Mouse (Mus musculus) limb, embryonic 12.5 days (tissue): ENCODE measurements at regions not wholly inside any gene's neighbourhood (a gene's known extent, or its start where the extent isn't known, plus 50 kb on each side); places are given as distances from the start of the nearest gene placed in this dataset.

Source experiments
- ATAC-seq: fragments of 200-750 bp; cut with Nextera tagmentation; 2 replicates; pipeline ENCODE4 v1.8.0; 2017; ENCODE audit warnings: low read depth, moderate TSS enrichment; ENCODE audit not compliant: insufficient number of reproducible peaks, insufficient read depth, low FRiP score, low TSS enrichment
- H3K27ac ChIP-seq: fragments of 300-500 bp; sonication (generic); 2 replicates; pipeline ENCODE4 v1.5.1; 2016; ENCODE audit warnings: mild to moderate bottlenecking, moderate library complexity
- H3K27me3 ChIP-seq: fragments of 300-500 bp; sonication (generic); 2 replicates; pipeline ENCODE4 v1.6.1; 2016; ENCODE audit warnings: mild to moderate bottlenecking, moderate library complexity
- H3K36me3 ChIP-seq: fragments of 300-500 bp; sonication (generic); 2 replicates; pipeline ENCODE4 v1.6.1; 2016; ENCODE audit warnings: mild to moderate bottlenecking, moderate library complexity
- H3K4me1 ChIP-seq: fragments of 300-500 bp; sonication (generic); replicated peaks from 2 replicates; pipeline ENCODE4 v1.6.1; 2016
- H3K4me2 ChIP-seq: fragments of 300-500 bp; sonication (generic); 2 replicates; pipeline ENCODE4 v1.6.1; 2016; ENCODE audit warnings: mild to moderate bottlenecking, moderate library complexity
- H3K4me3 ChIP-seq: fragments of 300-500 bp; sonication (generic); replicated peaks from 2 replicates; pipeline ENCODE4 v1.5.1; 2016; ENCODE audit warnings: mild to moderate bottlenecking
- H3K9ac ChIP-seq: fragments of 300-500 bp; sonication (generic); replicated peaks from 2 replicates; pipeline ENCODE4 v1.6.1; 2016; ENCODE audit warnings: mild to moderate bottlenecking, moderate library complexity
- H3K9me3 ChIP-seq: fragments of 300-500 bp; sonication (generic); 2 replicates; pipeline ENCODE4 v1.6.1; 2016; ENCODE audit warnings: mild to moderate bottlenecking, moderate library complexity
- WGBS: fragments of 180-500 bp; shearing (Covaris S2); methylation state at CpG from one replicate; pipeline ENCODE4 v1.1.7; 2016; 5-methylcytosine and 5-hydroxymethylcytosine counted together

GRCm38 (mm10) chr8:26816977-26817376 is 160.1 kb upstream of the Zfp703 start:
- ATAC-seq, result no peak; the same call in 1 of the 2 replicates
- Histone ChIP-seq H3K4me2 (no peak overlapping the region), H3K27me3 (peaks cover 35% of the 10 kb centered on the region), H3K27ac (no peak overlapping the region), H3K36me3 (no peaks in the 10 kb centered on the region), H3K9me3 (no peaks in the 10 kb centered on the region), H3K9ac (no peak overlapping the region), H3K4me3 (no peak overlapping the region), H3K4me1 (peaks cover 4% of the 10 kb centered on the region; the same call in 1 of the 2 replicates)
- WGBS, result 78% methylated on average over 7 of the region's 7 CpGs

DNA sequence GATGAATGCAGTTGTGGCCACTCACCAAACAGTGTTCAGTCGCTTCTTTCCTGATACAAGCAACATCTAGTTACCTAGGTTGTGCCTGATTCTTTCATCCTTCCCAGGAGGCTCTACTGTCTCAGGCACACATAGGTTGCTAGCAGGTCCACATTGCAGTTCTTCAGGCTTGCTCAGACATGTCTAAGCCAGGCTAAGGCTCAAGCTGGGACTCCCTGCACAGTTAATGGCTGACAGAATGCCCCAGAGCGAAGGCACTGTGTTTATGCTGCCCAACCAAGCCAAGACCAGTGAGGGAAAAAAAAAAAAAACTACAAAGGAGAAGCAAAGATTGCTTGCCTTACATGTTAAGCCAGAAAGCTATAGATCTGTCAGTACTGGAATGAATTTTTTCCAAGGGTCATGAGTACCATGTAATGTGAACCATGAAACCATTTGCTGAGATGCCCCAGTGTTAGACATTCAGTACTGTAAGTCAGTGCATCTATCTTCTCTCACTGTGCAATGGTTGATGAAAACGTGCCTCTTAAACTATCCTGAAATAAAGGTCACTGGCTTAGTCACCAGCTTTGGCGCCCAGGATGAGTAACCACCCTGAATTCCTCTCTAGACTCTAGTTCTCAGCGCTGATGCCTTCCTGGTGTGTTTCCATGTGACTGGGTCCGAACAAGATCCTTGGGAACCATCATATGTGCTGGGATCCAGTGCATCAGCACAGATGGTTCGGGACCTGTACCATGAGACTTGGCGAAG is 152.8 kb upstream of the Zfp703 start:
- peaks cover 22% of the 10 kb centered on the region for H3K4me1 ChIP-seq
- H3K4me3 ChIP-seq, result no peak overlapping the region
- 80% methylated on average over 8 of the region's 8 CpGs for WGBS
- no peak overlapping the region for H3K27ac ChIP-seq
- no peak overlapping the region for H3K9ac ChIP-seq
- H3K27me3 ChIP-seq, result peaks cover 16% of the 10 kb centered on the region; the same call in 1 of the 2 replicates
- H3K4me2 ChIP-seq, result no peak overlapping the region
- ATAC-seq, result no peak
- H3K36me3 ChIP-seq, result no peaks in the 10 kb centered on the region
- 0 out of 2 replicates have a peak, but pooled peaks cover 6% of the 10 kb centered on the region for H3K9me3 ChIP-seq

DNA sequence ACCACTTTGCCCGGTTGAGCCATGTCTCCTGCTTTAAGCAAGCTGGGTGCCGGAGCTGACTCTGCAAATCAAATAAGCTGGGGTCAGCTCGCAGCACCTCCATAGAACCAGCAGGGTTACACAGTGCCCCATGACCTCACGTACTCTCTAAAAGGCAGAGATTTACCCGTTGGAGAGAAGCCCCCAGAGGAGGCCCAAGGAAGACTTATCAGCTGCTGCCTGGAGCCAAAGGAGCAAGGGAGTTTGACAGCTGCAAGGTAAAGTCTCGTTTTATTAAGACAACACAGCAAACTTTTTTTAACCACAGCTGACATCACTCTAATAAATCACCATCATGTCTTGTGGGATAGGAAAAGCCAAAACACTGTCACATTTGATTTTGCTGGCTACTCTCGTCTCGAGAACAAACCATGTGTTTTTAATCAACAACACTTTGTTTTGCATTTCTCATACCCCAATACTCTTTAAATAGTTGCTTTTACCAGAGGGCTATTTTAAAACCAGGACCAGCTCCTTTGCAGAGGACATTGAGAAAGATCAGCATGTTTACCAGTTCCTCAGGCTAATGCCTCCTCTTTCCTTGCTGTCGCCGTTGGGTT is 148.7 kb upstream of the Zfp703 start:
- Histone ChIP-seq H3K9ac (no peak overlapping the region), H3K4me3 (no peak overlapping the region), H3K36me3 (no peaks in the 10 kb centered on the region), H3K4me2 (peak overlapping the region; percentile 26; the same call in 1 of the 2 replicates), H3K27me3 (peaks cover 21% of the 10 kb centered on the region), H3K9me3 (0 out of 2 replicates have a peak, but pooled peaks cover 5% of the 10 kb centered on the region), H3K4me1 (peaks cover 55% of the 10 kb centered on the region), H3K27ac (peak overlapping the region; percentile 67)
- ATAC-seq, result no peak
- WGBS, result 7% methylated on average over 10 of the region's 10 CpGs

- H3K4me2 ChIP-seq, result no peak overlapping the region
- H3K9ac ChIP-seq, result no peak overlapping the region
- 79% methylated on average over 4 of the region's 4 CpGs for WGBS
- no peaks in the 10 kb centered on the region for H3K36me3 ChIP-seq
- H3K4me3 ChIP-seq, result no peak overlapping the region
- peaks cover 63% of the 10 kb centered on the region for H3K4me1 ChIP-seq
- H3K9me3 ChIP-seq, result no peaks in the 10 kb centered on the region
- peak overlapping the region; percentile 18; the same call in 1 of the 2 replicates for H3K27ac ChIP-seq
- H3K27me3 ChIP-seq, result peaks cover 25% of the 10 kb centered on the region
- ATAC-seq, result no peak
These were observed 147.8 kb upstream of the Zfp703 start for GRCm38 (mm10) chr8:26829313-26829712.

DNA sequence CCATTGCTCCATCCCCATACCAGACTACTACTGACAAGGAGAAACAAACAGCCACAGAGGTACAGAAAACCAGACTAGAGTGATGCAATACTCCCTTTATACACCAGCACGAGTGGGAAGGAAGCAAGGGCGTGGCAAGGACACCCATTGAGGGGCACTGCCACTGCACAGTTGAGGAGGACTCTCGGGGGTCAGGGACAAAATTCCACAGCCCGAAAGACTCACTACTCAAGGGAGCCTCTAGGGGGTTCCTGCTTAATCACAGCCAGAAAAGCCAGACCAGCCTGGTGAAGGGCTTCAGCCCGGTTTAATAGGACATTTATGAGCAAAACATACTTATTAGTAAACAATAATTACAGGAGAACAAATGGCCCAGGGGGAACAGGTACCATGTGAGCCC is 146.0 kb upstream of the Zfp703 start:
- ATAC-seq, result peak; percentile 35; the same call in 1 of the 2 replicates
- H3K27me3 ChIP-seq, result peaks cover 36% of the 10 kb centered on the region
- WGBS, result 8% methylated on average over 5 of the region's 5 CpGs
- no peaks in the 10 kb centered on the region for H3K36me3 ChIP-seq
- H3K4me2 ChIP-seq, result peak overlapping the region; percentile 7; the same call in 1 of the 2 replicates
- H3K9me3 ChIP-seq, result no peaks in the 10 kb centered on the region
- 0 out of 2 replicates have a peak overlapping the region, but pooled peaks have one; percentile 17 for H3K27ac ChIP-seq
- peaks cover 81% of the 10 kb centered on the region for H3K4me1 ChIP-seq
- no peak overlapping the region for H3K9ac ChIP-seq
- H3K4me3 ChIP-seq, result no peak overlapping the region

GRCm38 (mm10) chr8:26831790-26832189 is 145.3 kb upstream of the Zfp703 start:
- Histone ChIP-seq H3K36me3 (no peaks in the 10 kb centered on the region), H3K4me1 (peaks cover 81% of the 10 kb centered on the region), H3K27me3 (peaks cover 42% of the 10 kb centered on the region), H3K9ac (no peak overlapping the region), H3K27ac (no peak overlapping the region), H3K4me2 (0 out of 2 replicates have a peak overlapping the region, but pooled peaks have one; percentile 7), H3K9me3 (no peaks in the 10 kb centered on the region), H3K4me3 (no peak overlapping the region)
- 43% methylated on average over 6 of the region's 6 CpGs for WGBS
- ATAC-seq, result no peak

- Histone ChIP-seq H3K27ac (no peak overlapping the region), H3K4me3 (no peak overlapping the region), H3K27me3 (peaks cover 43% of the 10 kb centered on the region), H3K9ac (no peak overlapping the region), H3K9me3 (no peaks in the 10 kb centered on the region), H3K4me1 (peaks cover 78% of the 10 kb centered on the region), H3K36me3 (no peaks in the 10 kb centered on the region), H3K4me2 (no peak overlapping the region)
- no peak for ATAC-seq
- WGBS, result 55% methylated on average over 3 of the region's 3 CpGs
These were observed 144.6 kb upstream of the Zfp703 start for GRCm38 (mm10) chr8:26832546-26832945.

DNA sequence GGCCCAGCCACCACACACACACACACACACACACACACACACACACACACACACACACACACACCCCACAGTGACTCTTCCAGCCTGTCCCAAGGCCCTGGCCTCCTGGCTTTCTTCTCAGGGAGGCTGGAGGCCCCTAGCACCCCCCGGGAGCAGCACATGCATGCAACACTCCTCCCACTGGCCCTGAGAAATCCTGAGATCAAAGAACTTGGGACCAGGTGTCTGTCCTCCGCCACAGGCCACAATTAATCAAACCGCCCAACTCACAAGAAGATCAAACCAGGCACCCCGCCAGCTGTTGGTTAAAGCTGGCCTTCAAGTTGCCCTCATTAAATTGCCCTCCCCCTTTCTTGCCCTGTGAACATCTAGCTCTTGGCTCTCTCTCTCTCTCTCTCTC is 143.8 kb upstream of the Zfp703 start:
- Histone ChIP-seq H3K4me1 (peaks cover 71% of the 10 kb centered on the region), H3K4me2 (peak overlapping the region; percentile 11; the same call in 1 of the 2 replicates), H3K27ac (peak overlapping the region; percentile 50; the same call in 1 of the 2 replicates)

GRCm38 (mm10) chr8:26833784-26834183 is 143.3 kb upstream of the Zfp703 start:
- Histone ChIP-seq H3K4me2 (no peak overlapping the region), H3K4me1 (peaks cover 66% of the 10 kb centered on the region), H3K27ac (no peak overlapping the region), H3K9me3 (no peaks in the 10 kb centered on the region), H3K4me3 (no peak overlapping the region), H3K27me3 (peaks cover 43% of the 10 kb centered on the region), H3K9ac (no peak overlapping the region), H3K36me3 (no peaks in the 10 kb centered on the region)
- 28% methylated on average over 5 of the region's 5 CpGs for WGBS
- ATAC-seq, result no peak

More for the DNA sequence above, 143.8 kb upstream of the Zfp703 start:
- no peaks in the 10 kb centered on the region for H3K36me3 ChIP-seq
- ATAC-seq, result peak; percentile 72
- H3K27me3 ChIP-seq, result peaks cover 43% of the 10 kb centered on the region
- no peak overlapping the region for H3K9ac ChIP-seq
- 4% methylated on average over 4 of the region's 4 CpGs for WGBS
- H3K4me3 ChIP-seq, result no peak overlapping the region
- H3K9me3 ChIP-seq, result no peaks in the 10 kb centered on the region

DNA sequence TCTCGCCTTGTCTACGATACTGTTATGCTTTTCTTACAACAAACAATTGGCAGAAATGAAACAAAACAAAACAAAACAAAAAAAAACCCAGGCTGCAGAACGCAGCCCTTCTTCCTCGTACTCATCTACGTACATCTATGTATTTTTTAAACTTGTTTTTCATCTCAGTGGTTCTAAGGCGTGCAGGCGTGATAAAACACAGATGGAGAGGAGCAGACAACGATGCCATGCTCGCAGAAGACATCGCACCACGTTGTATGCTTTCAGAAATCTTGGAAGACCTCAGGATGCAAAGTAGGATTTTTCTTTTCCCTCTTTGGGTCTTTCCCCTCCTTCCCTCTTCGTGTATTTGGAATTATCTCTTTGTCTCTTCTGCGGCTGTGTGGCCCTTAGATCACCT is 142.5 kb upstream of the Zfp703 start:
- no peak overlapping the region for H3K27ac ChIP-seq
- no peak for ATAC-seq
- no peaks in the 10 kb centered on the region for H3K36me3 ChIP-seq
- H3K9ac ChIP-seq, result no peak overlapping the region
- H3K4me1 ChIP-seq, result peaks cover 58% of the 10 kb centered on the region
- H3K4me2 ChIP-seq, result no peak overlapping the region
- no peaks in the 10 kb centered on the region for H3K9me3 ChIP-seq
- H3K4me3 ChIP-seq, result no peak overlapping the region
- peaks cover 43% of the 10 kb centered on the region for H3K27me3 ChIP-seq
- WGBS, result 59% methylated on average over 13 of the region's 13 CpGs

DNA sequence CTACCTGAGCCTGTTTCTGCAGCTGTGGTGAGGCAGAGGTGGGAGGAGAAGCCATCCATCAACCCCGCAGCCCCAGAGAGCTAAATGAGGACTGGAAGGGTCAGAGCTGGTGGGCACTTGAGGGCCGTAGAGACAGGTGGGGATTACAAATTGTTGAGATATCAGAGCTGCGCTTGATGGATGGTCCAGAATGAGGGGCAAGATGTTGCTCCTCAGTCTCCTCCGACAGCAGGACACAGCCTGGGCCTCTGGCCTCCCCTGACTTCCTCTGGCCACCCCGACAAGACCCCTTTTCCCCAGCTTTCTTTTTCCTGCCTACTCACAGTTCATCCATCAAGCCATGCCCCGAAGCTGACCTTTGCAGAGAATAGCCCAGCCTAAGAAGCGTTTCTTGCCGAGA is 142.0 kb upstream of the Zfp703 start:
- no peak for ATAC-seq
- Histone ChIP-seq H3K4me3 (no peak overlapping the region), H3K4me2 (no peak overlapping the region), H3K27me3 (peaks cover 43% of the 10 kb centered on the region), H3K9me3 (no peaks in the 10 kb centered on the region), H3K9ac (no peak overlapping the region), H3K27ac (no peak overlapping the region), H3K36me3 (no peaks in the 10 kb centered on the region), H3K4me1 (peaks cover 60% of the 10 kb centered on the region)
- 24% methylated on average over 8 of the region's 8 CpGs for WGBS
